Mouse (Mus musculus): ENCODE results near the gene Gm14296.
"Not testable (repeated sequence)": the region's sequence is repeated elsewhere in the genome, so short reads cannot be mapped to it uniquely, and the experiment has no call there.

The Gm14296 gene

DNA sequence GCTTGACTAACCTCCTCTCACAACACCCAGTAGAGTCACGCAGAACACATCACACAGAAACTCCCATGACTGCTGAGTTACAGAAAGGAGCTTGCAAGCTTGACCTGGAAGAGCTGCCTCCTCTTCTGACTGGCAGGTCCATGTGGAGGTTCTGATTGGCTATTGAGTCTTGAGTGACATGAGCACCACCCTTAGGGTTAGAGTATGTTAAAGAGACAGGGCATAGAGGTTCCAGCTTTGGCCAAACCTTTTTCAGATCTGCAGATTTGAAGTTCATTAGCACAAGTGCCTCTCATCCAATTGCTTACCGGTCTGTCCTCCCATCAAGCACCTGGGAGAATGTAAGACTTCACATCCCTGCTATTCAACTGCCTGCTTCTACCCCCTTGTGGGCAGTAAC is at the start of gene Gm14296:
Gene Gm14296 (minus strand): TSS at position 101 of the 400 bp plus-strand sequence.
- in situ Hi-C loops (cut with MboI, MseI) = not testable (repeated sequence)

DNA sequence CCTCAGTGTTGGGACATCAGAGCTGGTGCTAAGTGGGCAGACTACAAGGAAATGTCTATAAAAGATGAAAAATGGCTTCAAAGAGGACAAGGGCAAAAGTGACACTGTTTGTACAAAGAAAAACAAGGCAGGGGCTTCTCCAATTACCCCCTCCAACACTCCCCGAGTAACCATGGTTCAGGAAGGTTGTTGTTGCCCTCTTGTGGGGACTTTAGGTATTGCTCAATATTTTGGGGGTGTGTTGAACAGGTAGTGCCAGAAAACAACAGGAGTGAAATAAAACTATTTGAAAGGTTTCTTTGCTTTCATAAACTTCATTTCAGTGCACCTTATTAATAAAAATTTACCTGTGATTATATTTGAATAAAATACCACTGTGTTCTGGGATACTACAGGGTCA is 22.1 kb downstream of the Gm14296 start:
- in situ Hi-C loops (cut with MboI, MseI) = not testable (repeated sequence)

All from regulatory T cell (primary cell).